Mouse (Mus musculus): ENCODE results near the gene Tmem150c.

The Tmem150c gene

DNA sequence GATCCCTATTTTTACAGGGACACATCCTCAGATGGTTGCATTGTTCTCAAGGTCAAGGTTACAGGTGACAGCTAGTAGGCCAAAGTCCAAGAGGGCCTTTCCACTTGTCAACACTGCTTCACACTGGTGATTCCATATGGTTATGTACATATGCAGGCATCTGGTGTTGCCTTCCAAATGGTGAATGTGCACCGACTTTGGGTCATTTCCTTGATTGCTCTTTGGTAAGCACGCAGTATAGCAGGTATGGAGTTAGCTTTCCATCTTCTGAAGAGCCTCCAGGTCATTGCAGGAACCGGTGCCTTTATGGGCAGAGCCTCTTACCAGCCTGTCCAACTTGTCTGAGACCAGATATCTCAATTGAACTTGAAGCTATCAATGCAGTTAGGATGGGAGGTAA lies 127.0 kb downstream of the Tmem150c start:
- no peak for DNase-seq (ENCODE audit: extremely low read depth, insufficient read length, low spot score)

DNA sequence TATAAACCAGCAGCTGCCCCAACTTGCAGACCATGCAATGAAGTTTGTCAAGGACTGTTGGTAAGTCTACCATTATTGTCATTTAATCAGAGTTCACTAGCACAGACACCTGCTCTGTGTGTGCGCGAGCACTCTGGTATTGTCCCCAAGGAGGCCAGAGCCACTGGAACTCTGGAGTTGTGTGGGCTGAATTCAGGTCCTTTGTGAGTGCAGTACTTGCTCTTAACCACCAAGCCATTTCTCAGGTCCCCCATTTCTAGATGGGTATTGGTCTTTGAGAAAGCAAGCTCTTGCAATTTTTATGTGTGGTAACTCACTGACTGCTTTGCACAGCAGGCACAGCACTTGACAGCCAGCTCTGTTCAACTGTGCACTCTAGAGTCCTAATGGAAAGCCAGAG lies 127.5 kb downstream of the Tmem150c start:
- DNase-seq (ENCODE audit: extremely low read depth, insufficient read length, low spot score), result no peak

DNA sequence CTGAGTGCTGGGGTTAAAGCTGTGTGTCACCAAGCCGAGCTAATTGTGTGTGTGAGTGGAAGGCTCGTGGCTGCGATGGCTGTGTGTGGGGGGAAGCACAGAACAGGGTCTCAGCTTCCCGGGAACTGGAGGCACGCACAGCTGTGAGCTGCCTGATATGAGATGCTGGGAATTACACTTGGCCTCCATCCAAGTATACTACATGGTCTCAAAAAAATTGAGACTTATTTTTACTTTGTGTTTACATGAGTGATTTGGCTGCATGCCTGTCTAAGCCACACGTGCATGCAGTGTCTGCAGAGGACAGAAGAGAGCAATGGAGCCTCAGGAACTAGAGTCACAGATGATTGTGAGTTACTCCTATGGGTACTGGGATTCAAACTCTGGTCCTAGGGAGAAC lies 129.5 kb downstream of the Tmem150c start:
- DNase-seq (ENCODE audit: extremely low read depth, insufficient read length, low spot score), result no peak
